Comparison of ENCODE assay signal across 10 mouse cellular contexts in genomic region chr13:43193266-43193665, GRCm38 (mm10). TPM values are rescaled to one million over a fixed set of nuclear protein-coding genes. Genes with fewer than 3 reads are reported as not detected.
A peak's percentile ranks its signal among the peaks of the same experiment; 100 is the strongest.
DNase-seq lines count a peak whose midpoint lies in the region; ATAC-seq lines count a peak whose summit lies in the region.
"Had no signal": no experiment of that assay in that cellular context is flagged by ENCODE, and none has a peak within 500 bp of the region (broad histone marks: within the 10 kb centered on the region; RNA-seq: fewer than 3 reads in every experiment).

No protein-coding gene starts in this region.

- peak; percentile 50 for DNase-seq in urinary bladder, postnatal 14 days (ENCODE audit: low spot score)
- no peak for DNase-seq in urinary bladder, postnatal 10 days (ENCODE audit: low spot score)
- peak; percentile 60 for DNase-seq in lung, postnatal 10 days
- no peak for DNase-seq in left cerebral cortex, postnatal 25 days (ENCODE audit: low spot score in 2 of 2)
- no peak for DNase-seq in right cerebral cortex, postnatal 4 days
- no peak for DNase-seq in cerebellum, adult 11 months
- no peak for DNase-seq in ovary, adult 18-20 months (ENCODE audit: low spot score)
- DNase-seq: layer of hippocampus, adult 9-11 months had no signal

- peak; percentile 74 to 76 for ATAC-seq in hematopoietic stem cell, adult 5-6 weeks (replicated peaks in 1 of 2; ENCODE audit: insufficient read depth in 1 of 2, low FRiP score in 2 of 2, low TSS enrichment in 1 of 2, low read depth in 1 of 2, poor library complexity in 2 of 2, severe bottlenecking in 2 of 2)
- ATAC-seq: hindbrain, embryonic 16.5 days had no signal

- intact Hi-C loops in left cerebral cortex, postnatal 25 days (cut with DNase I), result no loop called here

RNA-seq across cellular contexts. Expression of gene Tbc1d7, which starts 22.0 kb away (rescaled TPM):
- total RNA-seq in hematopoietic stem cell, adult 5-6 weeks (2017), result 3.9 and 9.0 TPM in 2 replicates
- total RNA-seq in left cerebral cortex, postnatal 25 days (2021), result 10 to 100 TPM; 33.0 to 34.5 TPM

Comparison
In these comparisons a context has a peak if more than half of its experiments do, and no peak if none do; other contexts are left out.
1. DNase-seq: peak in urinary bladder, postnatal 14 days (single experiment) and lung, postnatal 10 days (single experiment); none in urinary bladder, postnatal 10 days (single experiment), left cerebral cortex, postnatal 25 days (0 of 2), right cerebral cortex, postnatal 4 days (single experiment), cerebellum, adult 11 months (single experiment) and ovary, adult 18-20 months (single experiment).